Mouse (Mus musculus): ENCODE data around the gene Nptx1.

DNA sequence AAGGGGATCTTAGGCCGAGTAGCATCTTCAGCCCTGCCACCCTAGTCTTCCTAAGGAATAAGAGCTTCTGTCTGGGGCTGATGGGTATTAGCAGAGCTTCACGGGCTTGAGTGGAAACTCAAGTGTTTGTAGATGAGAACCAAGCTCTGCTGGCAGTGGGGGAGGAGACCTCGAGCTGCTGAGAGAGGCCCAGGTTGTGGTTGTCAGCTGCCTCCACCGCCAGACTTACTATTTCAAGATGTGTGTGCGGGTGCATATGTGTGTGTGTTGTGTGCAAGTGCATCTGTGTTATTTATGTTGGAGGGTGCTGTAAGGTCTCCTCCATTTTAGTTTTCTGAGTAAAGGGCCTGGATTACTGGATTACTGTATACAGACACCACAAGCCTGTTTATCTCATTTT, 39.6 kb upstream of the Nptx1 start:
- TF ChIP-seq EP300 (IDR thresholded peaks at IDR 0.05; ENCODE audit: low read depth) (no peak), CTCF (IDR thresholded peaks at IDR 0.05; ENCODE audit: low read depth) (no peak)

All from liver, postnatal 0 days (tissue).